Mouse (Mus musculus): Measurements from ENCODE around the gene Olfr763. TPM values are rescaled to one million over a fixed set of nuclear protein-coding genes. Genes with fewer than 3 reads are reported as not detected.
A peak's percentile ranks its signal among the peaks of the same experiment; 100 is the strongest.
"Not testable (repeated sequence)": the region's sequence is repeated elsewhere in the genome, so short reads cannot be mapped to it uniquely, and the experiment has no call there.

Olfr763 gene
- polyA plus RNA-seq, 1 experiment from 2014 or later = not detected

DNA sequence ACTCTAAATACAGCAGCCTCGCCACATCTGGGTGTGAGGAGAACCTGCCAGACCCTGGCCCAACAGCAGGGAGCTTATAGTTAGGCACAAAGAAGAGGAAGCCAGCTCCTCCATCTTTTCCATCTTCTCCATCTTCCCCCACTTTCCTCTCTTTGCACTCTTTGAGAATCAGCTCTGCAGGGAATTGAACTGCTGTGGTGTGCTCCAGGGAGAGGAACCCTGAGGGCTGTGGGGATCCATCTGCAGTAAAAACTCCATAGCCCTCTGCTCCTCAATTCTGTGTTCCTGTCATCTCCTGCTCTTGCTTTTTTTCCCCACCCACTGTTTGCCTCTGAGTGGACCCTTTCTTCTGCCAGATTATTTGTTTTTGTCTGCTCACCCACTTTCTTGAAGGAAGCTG lies 21.5 kb upstream of the Olfr763 start, which contains the start of gene Olfr9:
Gene Olfr9 (plus strand): TSS at position 301 of the 400 bp plus-strand sequence.
- not testable (repeated sequence) for H3K9me3 ChIP-seq (replicated peaks; ENCODE audit: control insufficient read depth, low read length); H3K4me1 ChIP-seq (ENCODE audit: control insufficient read depth, insufficient read depth, low read length); H3K27ac ChIP-seq (ENCODE audit: low read length); ATAC-seq (ENCODE audit: insufficient read depth, low FRiP score); H3K36me3 ChIP-seq (ENCODE audit: control insufficient read depth, insufficient read depth, low read length); H3K9ac ChIP-seq (ENCODE audit: low read length); H3K27me3 ChIP-seq (ENCODE audit: control insufficient read depth, insufficient read depth, low read length); H3K4me3 ChIP-seq (replicated peaks; ENCODE audit: low read length); H3K4me2 ChIP-seq (ENCODE audit: low read depth, low read length)
- 53% methylated on average over 1 of the region's 1 CpGs for WGBS

DNA sequence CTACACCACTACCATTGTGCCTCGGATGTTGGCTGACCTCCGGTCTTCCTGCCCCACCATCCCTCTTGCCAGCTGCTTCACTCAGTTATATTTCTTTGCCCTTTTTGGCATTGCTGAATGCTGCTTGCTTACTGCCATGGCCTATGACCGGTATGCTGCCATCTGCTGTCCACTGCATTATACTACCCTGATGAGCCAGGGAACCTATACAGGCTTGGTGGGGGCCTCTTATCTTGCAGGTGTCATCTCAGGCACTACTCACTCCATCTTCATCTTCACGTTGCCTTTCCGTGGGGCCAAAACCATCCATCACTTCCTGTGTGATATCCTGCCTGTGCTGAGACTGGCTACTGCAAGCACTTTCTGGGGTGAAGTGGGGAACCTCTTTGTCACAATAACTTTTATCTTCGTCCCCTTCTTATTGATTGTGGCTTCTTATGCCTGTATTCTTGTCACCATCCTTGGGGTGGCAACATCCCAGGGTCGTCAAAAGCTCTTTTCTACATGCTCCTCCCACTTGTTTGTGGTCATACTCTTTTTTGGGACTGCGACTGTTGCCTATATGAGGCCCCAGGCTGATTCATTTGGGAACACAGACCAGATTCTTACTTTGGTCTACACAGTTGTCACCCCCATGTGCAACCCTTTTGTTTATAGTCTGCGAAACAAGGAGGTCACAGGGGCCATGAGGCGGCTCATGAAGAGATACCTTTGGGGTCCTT lies 20.3 kb upstream of the Olfr763 start:
- H3K9me3 ChIP-seq (replicated peaks; ENCODE audit: control insufficient read depth, low read length); H3K4me3 ChIP-seq (replicated peaks; ENCODE audit: low read length); H3K36me3 ChIP-seq (ENCODE audit: control insufficient read depth, insufficient read depth, low read length); H3K27me3 ChIP-seq (ENCODE audit: control insufficient read depth, insufficient read depth, low read length); H3K4me2 ChIP-seq (ENCODE audit: low read depth, low read length); H3K9ac ChIP-seq (ENCODE audit: low read length); H3K27ac ChIP-seq (ENCODE audit: low read length); H3K4me1 ChIP-seq (ENCODE audit: control insufficient read depth, insufficient read depth, low read length): not testable (repeated sequence)
- WGBS = 59% methylated on average over 7 of the region's 10 CpGs
- ATAC-seq (ENCODE audit: insufficient read depth, low FRiP score) = peak; percentile 47; the same call in 1 of the 2 replicates

DNA sequence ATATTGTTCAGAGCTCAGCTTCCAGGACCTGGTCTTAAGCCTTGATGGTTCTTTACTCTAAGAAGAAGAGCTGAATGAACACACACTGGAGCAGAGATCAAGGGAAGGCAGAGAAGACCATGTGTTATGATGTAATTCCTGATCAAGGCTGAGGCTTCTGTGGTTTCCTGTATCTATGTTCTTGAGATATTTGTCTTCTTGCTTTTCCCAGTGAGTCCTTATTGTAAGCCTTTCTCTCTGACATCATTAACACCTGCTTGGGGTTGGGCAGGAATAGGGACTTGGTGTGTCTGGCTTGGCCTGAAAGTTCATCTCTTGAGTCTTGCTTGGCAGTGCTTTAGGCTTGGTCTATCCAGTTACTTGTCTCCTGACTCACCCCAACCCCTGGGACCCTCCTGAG lies 19.6 kb upstream of the Olfr763 start:
- no peak overlapping the region for H3K4me3 ChIP-seq (replicated peaks; ENCODE audit: low read length)
- ATAC-seq (ENCODE audit: insufficient read depth, low FRiP score) = no peak

DNA sequence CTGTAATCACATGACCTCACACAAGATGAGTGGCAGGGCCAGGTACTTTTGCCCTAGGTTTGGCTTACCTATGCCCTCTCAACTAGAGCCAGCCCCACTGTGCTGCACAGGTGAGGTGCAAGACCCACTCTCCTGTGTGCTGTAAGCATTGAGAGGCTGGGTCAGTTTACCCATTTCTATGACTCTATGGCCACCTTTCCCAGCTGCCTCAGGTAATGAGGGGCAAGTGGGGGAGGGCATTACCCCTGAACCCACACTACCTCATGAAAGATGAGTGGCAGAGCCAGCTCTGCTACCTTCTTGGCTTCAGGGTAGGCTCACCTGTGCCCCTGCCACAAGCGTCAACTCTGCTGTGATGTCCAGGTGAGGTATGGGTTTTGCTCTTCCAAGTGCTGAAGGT lies 14.8 kb upstream of the Olfr763 start:
- H3K9me3 ChIP-seq (replicated peaks; ENCODE audit: control insufficient read depth, low read length) = no peaks in the 10 kb centered on the region
- no peak overlapping the region for H3K4me3 ChIP-seq (replicated peaks; ENCODE audit: low read length)
- no peak overlapping the region for H3K27ac ChIP-seq (ENCODE audit: low read length)
- ATAC-seq (ENCODE audit: insufficient read depth, low FRiP score) = no peak
- no peaks in the 10 kb centered on the region for H3K36me3 ChIP-seq (ENCODE audit: control insufficient read depth, insufficient read depth, low read length)
- no peaks in the 10 kb centered on the region for H3K27me3 ChIP-seq (ENCODE audit: control insufficient read depth, insufficient read depth, low read length)
- H3K4me1 ChIP-seq (ENCODE audit: control insufficient read depth, insufficient read depth, low read length) = no peaks in the 10 kb centered on the region
- WGBS = 75% methylated on average over 1 of the region's 1 CpGs
- no peak overlapping the region for H3K9ac ChIP-seq (ENCODE audit: low read length)
- H3K4me2 ChIP-seq (ENCODE audit: low read depth, low read length) = no peak overlapping the region

More for the DNA sequence above, 19.6 kb upstream of the Olfr763 start:
- Histone ChIP-seq H3K9ac (ENCODE audit: low read length) (no peak overlapping the region), H3K36me3 (ENCODE audit: control insufficient read depth, insufficient read depth, low read length) (no peaks in the 10 kb centered on the region), H3K4me2 (ENCODE audit: low read depth, low read length) (no peak overlapping the region), H3K4me1 (ENCODE audit: control insufficient read depth, insufficient read depth, low read length) (no peaks in the 10 kb centered on the region), H3K9me3 (replicated peaks; ENCODE audit: control insufficient read depth, low read length) (no peaks in the 10 kb centered on the region), H3K27me3 (ENCODE audit: control insufficient read depth, insufficient read depth, low read length) (no peaks in the 10 kb centered on the region), H3K27ac (ENCODE audit: low read length) (no peak overlapping the region)

DNA sequence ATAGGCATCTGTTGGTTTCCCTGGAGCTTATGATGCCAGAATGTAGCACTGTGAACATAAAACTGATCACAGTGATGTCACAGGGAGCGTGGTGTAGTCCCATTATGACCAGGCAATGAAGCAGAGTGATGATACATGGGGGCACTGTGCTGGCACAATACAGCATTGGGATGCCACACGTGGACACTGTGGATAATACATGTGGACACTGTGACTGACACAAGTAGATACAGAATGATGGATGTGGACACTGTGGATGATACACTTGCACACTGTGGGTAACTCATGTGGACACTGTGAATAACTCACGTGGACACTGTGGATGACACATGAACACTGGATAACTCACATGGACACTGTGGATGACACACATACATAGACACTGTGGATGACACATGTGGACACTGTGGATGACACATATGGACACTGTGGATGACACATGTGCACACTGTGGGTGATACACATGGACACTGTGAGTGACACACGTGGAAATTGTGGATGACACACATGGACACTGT lies 14.0 kb upstream of the Olfr763 start:
- ATAC-seq (ENCODE audit: insufficient read depth, low FRiP score) = no peak; the same call in 1 of the 2 replicates
- no peak overlapping the region for H3K4me3 ChIP-seq (replicated peaks; ENCODE audit: low read length)
- H3K9ac ChIP-seq (ENCODE audit: low read length) = no peak overlapping the region
- no peaks in the 10 kb centered on the region for H3K36me3 ChIP-seq (ENCODE audit: control insufficient read depth, insufficient read depth, low read length)
- no peaks in the 10 kb centered on the region for H3K27me3 ChIP-seq (ENCODE audit: control insufficient read depth, insufficient read depth, low read length)
- no peaks in the 10 kb centered on the region for H3K9me3 ChIP-seq (replicated peaks; ENCODE audit: control insufficient read depth, low read length)
- WGBS = 70% methylated on average over 4 of the region's 4 CpGs
- no peak overlapping the region for H3K27ac ChIP-seq (ENCODE audit: low read length)
- H3K4me2 ChIP-seq (ENCODE audit: low read depth, low read length) = no peak overlapping the region
- H3K4me1 ChIP-seq (ENCODE audit: control insufficient read depth, insufficient read depth, low read length) = no peaks in the 10 kb centered on the region

DNA sequence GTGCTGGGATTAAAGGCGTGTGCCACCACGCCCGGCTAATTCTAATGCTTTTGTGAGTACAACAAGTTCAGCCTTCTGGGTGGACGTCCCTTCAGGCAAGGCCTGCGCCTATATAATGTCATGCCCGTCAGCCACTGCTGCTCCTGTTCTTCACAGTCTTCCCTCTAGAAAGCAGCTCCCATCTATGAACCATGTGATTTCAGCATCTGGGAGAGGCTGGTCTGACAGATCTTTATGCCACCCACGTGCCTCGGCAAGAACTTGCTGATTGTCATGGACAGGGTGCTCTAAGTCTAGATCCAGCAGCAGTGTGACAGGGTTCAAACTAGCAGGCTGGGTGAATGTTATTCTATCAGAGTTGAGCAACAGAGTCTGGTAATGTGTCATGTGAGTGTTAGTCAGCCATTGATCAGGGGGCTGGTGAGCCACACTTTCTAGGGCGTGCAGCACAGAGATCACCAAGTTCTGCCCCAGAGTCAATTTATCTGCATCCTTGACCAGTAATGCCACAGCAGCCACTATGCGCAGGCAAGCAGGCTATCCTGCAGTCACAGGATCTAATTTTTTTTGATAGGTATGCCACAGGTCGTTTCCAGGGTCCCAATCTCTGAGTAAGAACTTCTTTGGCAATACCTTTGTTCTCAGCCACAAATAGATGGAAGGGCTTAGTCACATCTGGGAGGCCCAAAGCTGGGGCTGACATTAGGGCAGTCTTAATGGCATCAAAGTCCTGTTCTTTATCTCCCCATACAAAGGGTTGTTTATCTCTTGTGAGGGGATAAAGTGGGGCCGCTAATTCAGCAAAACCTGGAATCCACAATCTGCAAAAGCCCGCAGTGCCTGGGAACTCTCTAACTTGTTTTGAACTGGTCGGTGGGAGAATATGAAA lies 6.3 kb upstream of the Olfr763 start:
- Histone ChIP-seq H3K4me3 (replicated peaks; ENCODE audit: low read length) (no peak overlapping the region), H3K27ac (ENCODE audit: low read length) (no peak overlapping the region)

DNA sequence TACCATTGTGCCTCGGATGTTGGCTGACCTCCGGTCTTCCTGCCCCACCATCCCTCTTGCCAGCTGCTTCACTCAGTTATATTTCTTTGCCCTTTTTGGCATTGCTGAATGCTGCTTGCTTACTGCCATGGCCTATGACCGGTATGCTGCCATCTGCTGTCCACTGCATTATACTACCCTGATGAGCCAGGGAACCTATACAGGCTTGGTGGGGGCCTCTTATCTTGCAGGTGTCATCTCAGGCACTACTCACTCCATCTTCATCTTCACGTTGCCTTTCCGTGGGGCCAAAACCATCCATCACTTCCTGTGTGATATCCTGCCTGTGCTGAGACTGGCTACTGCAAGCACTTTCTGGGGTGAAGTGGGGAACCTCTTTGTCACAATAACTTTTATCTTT lies 920 bp downstream of the Olfr763 start:
- not testable (repeated sequence) for H3K4me3 ChIP-seq (replicated peaks; ENCODE audit: low read length); H3K36me3 ChIP-seq (ENCODE audit: control insufficient read depth, insufficient read depth, low read length); H3K27me3 ChIP-seq (ENCODE audit: control insufficient read depth, insufficient read depth, low read length); ATAC-seq (ENCODE audit: insufficient read depth, low FRiP score); H3K9me3 ChIP-seq (replicated peaks; ENCODE audit: control insufficient read depth, low read length); H3K4me1 ChIP-seq (ENCODE audit: control insufficient read depth, insufficient read depth, low read length); H3K4me2 ChIP-seq (ENCODE audit: low read depth, low read length); H3K27ac ChIP-seq (ENCODE audit: low read length); H3K9ac ChIP-seq (ENCODE audit: low read length)
- 60% methylated on average over 2 of the region's 5 CpGs for WGBS

More for the DNA sequence above, 6.3 kb upstream of the Olfr763 start:
- Histone ChIP-seq H3K9ac (ENCODE audit: low read length) (no peak overlapping the region), H3K27me3 (ENCODE audit: control insufficient read depth, insufficient read depth, low read length) (no peaks in the 10 kb centered on the region), H3K36me3 (ENCODE audit: control insufficient read depth, insufficient read depth, low read length) (no peaks in the 10 kb centered on the region), H3K4me1 (ENCODE audit: control insufficient read depth, insufficient read depth, low read length) (no peaks in the 10 kb centered on the region), H3K4me2 (ENCODE audit: low read depth, low read length) (no peak overlapping the region), H3K9me3 (replicated peaks; ENCODE audit: control insufficient read depth, low read length) (0 out of 2 replicates have a peak, but pooled peaks cover 3% of the 10 kb centered on the region)
- WGBS = 68% methylated on average over 14 of the region's 14 CpGs
- ATAC-seq (ENCODE audit: insufficient read depth, low FRiP score) = peak; percentile 58; the same call in 1 of the 2 replicates

DNA sequence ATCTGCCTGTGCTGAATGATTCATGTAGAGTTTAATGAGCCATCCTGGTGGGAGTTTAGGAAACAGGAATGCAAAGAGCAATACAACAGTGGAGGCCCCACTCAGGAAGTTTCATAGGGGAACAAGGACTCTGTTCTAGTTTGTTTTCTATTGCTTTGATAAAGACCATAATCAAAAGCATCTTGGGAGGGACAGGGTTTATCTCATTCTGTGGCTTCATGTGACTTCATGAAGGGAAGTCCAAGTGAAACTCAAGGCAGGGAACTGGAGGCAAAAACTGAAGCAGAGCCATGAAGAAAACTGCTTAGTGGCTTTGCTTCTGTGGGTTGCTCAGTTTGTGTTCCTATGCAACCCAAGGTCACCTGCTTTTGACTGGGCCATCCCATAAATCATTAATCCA lies 3.9 kb downstream of the Olfr763 start:
- H3K9ac ChIP-seq (ENCODE audit: low read length) = no peak overlapping the region
- no peaks in the 10 kb centered on the region for H3K27me3 ChIP-seq (ENCODE audit: control insufficient read depth, insufficient read depth, low read length)
- H3K27ac ChIP-seq (ENCODE audit: low read length) = no peak overlapping the region
- no peak overlapping the region for H3K4me3 ChIP-seq (replicated peaks; ENCODE audit: low read length)
- H3K36me3 ChIP-seq (ENCODE audit: control insufficient read depth, insufficient read depth, low read length) = no peaks in the 10 kb centered on the region
- H3K4me1 ChIP-seq (ENCODE audit: control insufficient read depth, insufficient read depth, low read length) = no peaks in the 10 kb centered on the region
- H3K4me2 ChIP-seq (ENCODE audit: low read depth, low read length) = no peak overlapping the region
- ATAC-seq (ENCODE audit: insufficient read depth, low FRiP score) = no peak
- H3K9me3 ChIP-seq (replicated peaks; ENCODE audit: control insufficient read depth, low read length) = no peaks in the 10 kb centered on the region

DNA sequence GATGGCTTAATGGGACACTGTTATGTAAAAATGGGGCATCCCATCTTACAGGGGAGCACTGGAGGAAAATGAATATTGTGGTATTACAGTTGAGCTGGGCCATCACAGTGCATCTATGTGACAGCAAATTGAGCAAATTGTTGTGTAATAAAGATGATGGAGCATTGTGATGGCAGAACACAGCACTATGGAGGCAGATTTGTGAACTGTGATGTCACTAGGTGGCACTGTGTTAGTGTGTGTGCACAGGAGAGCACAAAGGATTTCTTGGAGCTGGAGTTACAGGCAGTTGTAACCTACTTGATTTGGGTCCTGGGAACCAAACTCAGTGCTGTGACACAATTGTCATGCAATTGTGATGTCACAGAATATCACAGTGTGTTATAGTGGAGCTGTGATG lies 12.7 kb downstream of the Olfr763 start:
- H3K9me3 ChIP-seq (replicated peaks; ENCODE audit: control insufficient read depth, low read length) = no peaks in the 10 kb centered on the region
- no peak overlapping the region for H3K9ac ChIP-seq (ENCODE audit: low read length)
- no peak for ATAC-seq (ENCODE audit: insufficient read depth, low FRiP score)
- no peak overlapping the region for H3K27ac ChIP-seq (ENCODE audit: low read length)
- no peaks in the 10 kb centered on the region for H3K27me3 ChIP-seq (ENCODE audit: control insufficient read depth, insufficient read depth, low read length)
- no peaks in the 10 kb centered on the region for H3K36me3 ChIP-seq (ENCODE audit: control insufficient read depth, insufficient read depth, low read length)
- H3K4me1 ChIP-seq (ENCODE audit: control insufficient read depth, insufficient read depth, low read length) = no peaks in the 10 kb centered on the region
- no peak overlapping the region for H3K4me2 ChIP-seq (ENCODE audit: low read depth, low read length)
- H3K4me3 ChIP-seq (replicated peaks; ENCODE audit: low read length) = no peak overlapping the region
